Mouse (Mus musculus) T-helper 1 cell (primary cell): ENCODE data around the gene Trdn.

ENCODE experiments used
- in situ Hi-C: fragments of 300-600 bp; cut with MboI, MseI; formaldehyde crosslinking; loops from one replicate; pipeline ENCODE4 v1.15.1; 2025; ENCODE audit warnings: high pct_unique_total_duplicates

The Trdn gene

DNA sequence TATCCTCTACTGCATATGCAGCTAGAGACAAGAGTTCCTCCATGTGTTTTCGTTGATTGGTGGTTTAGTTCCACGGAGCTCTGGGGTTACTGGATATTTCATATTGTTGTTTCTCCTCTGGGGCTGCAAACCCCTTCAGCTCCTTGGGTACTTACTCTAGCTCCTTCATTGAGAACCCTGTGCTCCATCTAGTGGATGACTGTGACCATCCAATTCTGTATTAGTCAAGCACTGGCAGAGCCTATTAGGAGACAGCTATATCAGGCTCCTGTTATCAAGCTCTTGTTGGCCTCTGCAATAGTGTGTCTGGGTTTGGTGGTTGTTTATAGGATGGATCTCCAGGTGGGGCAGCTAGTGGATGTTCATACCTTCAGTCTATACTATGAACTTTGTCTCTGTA, 290.2 kb downstream of the Trdn start:
- in situ Hi-C loops = no loop called here

DNA sequence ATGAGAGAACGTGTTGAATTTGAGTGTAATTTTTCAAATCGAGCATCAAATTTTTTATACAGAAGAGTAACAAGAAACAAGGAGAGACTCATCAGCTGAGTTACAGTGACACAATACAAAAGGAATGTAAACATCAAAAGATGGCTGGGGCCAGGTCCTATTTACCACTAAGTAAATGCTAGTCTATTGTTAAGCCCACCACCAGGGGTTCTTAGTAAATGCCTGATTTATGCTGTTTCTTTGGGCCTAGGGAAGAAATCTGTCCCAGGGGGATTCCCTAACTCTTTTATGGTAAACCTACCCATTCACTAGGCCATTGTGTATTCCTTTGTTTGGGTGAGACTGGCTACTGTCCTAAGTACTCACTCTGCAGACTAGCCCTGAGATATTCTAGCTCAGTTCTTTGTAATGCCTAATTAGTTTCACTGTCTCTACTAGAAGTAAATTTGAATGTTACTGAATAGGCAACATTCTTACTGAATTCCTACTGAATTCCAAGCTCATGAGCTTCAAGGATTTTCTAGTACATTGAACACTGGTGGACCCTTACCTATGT, 295.2 kb downstream of the Trdn start:
- in situ Hi-C loops = no loop called here
